Mouse (Mus musculus): ENCODE measurements around the gene Frmd6. TPM values are rescaled to one million over a fixed set of nuclear protein-coding genes. Genes with fewer than 3 reads are reported as not detected.

Gene Frmd6
- polyA plus RNA-seq, 1 experiment from 2014 or later: 34.9 TPM

- H3K36me3 ChIP-seq: peaks cover 46% of the 10 kb centered on the region
- H3K9me3 ChIP-seq: no peaks in the 10 kb centered on the region
- no peak overlapping the region for H3K27ac ChIP-seq
- no peak overlapping the region for H3K4me2 ChIP-seq
- no peak for ATAC-seq (ENCODE audit: borderline replicate concordance, extremely low read depth, low FRiP score, low TSS enrichment)
- no peaks in the 10 kb centered on the region for H3K27me3 ChIP-seq
- 90% methylated on average over 14 of the region's 14 CpGs for WGBS
- no peak overlapping the region for H3K4me3 ChIP-seq
- no peak overlapping the region for H3K9ac ChIP-seq
- H3K4me1 ChIP-seq: peaks cover 15% of the 10 kb centered on the region; the same call in 1 of the 2 replicates
Observed at GRCm38 (mm10) chr12:70883141-70883540, 57.8 kb downstream of the Frmd6 start.

GRCm38 (mm10) chr12:70884113-70884512 lies 58.8 kb downstream of the Frmd6 start:
- H3K27ac ChIP-seq: no peak overlapping the region
- 79% methylated on average over 7 of the region's 7 CpGs for WGBS
- H3K9me3 ChIP-seq: no peaks in the 10 kb centered on the region
- peaks cover 15% of the 10 kb centered on the region; the same call in 1 of the 2 replicates for H3K4me1 ChIP-seq
- H3K9ac ChIP-seq: no peak overlapping the region
- peaks cover 43% of the 10 kb centered on the region for H3K36me3 ChIP-seq
- no peak for ATAC-seq (ENCODE audit: borderline replicate concordance, extremely low read depth, low FRiP score, low TSS enrichment)
- H3K4me2 ChIP-seq: no peak overlapping the region
- no peak overlapping the region for H3K4me3 ChIP-seq
- no peaks in the 10 kb centered on the region for H3K27me3 ChIP-seq

DNA sequence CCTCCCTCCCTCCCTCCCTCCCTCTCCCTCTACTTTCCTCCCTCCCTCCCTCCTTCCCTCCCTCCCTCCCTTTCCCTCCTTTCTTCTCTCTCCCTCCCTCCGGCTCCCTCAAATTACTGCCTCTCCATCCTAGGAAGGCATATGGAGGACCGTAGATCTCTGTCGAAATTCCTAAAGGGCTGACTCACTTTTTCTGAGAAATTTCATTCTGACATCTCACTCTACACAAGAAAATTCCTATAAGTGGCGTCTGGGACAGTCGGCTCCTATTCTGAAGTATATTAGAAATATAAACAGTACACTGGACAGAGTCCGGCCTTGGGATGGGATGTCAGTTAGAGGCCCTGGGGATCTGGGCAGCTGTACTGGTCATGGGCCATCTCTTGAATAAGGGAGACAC lies 59.7 kb downstream of the Frmd6 start:
- 48% methylated on average over 5 of the region's 6 CpGs for WGBS
- no peaks in the 10 kb centered on the region for H3K9me3 ChIP-seq
- no peak overlapping the region for H3K9ac ChIP-seq
- H3K4me3 ChIP-seq: no peak overlapping the region
- H3K4me1 ChIP-seq: peaks cover 14% of the 10 kb centered on the region; the same call in 1 of the 2 replicates
- no peak overlapping the region for H3K27ac ChIP-seq
- no peaks in the 10 kb centered on the region for H3K27me3 ChIP-seq
- ATAC-seq (ENCODE audit: borderline replicate concordance, extremely low read depth, low FRiP score, low TSS enrichment): no peak
- H3K4me2 ChIP-seq: no peak overlapping the region
- H3K36me3 ChIP-seq: peaks cover 42% of the 10 kb centered on the region

DNA sequence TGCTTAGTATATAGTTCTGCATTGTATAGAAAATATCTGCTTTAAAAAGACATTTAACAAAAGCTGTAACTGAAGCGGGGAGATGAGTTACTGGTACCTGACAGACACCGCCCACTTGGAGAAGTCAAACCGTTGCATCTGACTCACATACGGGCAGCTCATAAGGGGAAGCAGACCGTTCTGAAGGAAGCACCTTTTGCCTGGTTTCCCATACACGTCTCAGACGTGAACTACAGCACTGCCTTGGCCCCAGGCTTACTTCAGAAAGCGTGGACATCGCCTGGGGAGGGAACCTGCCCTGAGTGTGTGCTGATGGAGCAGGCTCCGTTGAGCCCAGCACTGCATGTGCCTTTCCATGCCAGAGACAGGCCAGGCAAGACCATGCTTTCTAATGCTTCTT lies 60.3 kb downstream of the Frmd6 start:
- ATAC-seq (ENCODE audit: borderline replicate concordance, extremely low read depth, low FRiP score, low TSS enrichment): no peak
- H3K9ac ChIP-seq: no peak overlapping the region
- no peak overlapping the region for H3K4me2 ChIP-seq
- H3K9me3 ChIP-seq: no peaks in the 10 kb centered on the region
- WGBS: 78% methylated on average over 10 of the region's 10 CpGs
- peaks cover 8% of the 10 kb centered on the region; the same call in 1 of the 2 replicates for H3K4me1 ChIP-seq
- peaks cover 44% of the 10 kb centered on the region for H3K36me3 ChIP-seq
- no peak overlapping the region for H3K4me3 ChIP-seq
- H3K27me3 ChIP-seq: no peaks in the 10 kb centered on the region
- no peak overlapping the region for H3K27ac ChIP-seq

GRCm38 (mm10) chr12:70890405-70890804 lies 65.1 kb downstream of the Frmd6 start:
- Histone ChIP-seq H3K9ac (no peak overlapping the region), H3K4me3 (no peak overlapping the region), H3K9me3 (no peaks in the 10 kb centered on the region), H3K4me2 (no peak overlapping the region), H3K4me1 (no peaks in the 10 kb centered on the region), H3K27ac (no peak overlapping the region), H3K27me3 (no peaks in the 10 kb centered on the region), H3K36me3 (peaks cover 60% of the 10 kb centered on the region)
- 81% methylated on average over 5 of the region's 5 CpGs for WGBS
- ATAC-seq (ENCODE audit: borderline replicate concordance, extremely low read depth, low FRiP score, low TSS enrichment): no peak

GRCm38 (mm10) chr12:70890874-70891470 lies 65.7 kb downstream of the Frmd6 start:
- Histone ChIP-seq H3K4me2 (no peak overlapping the region), H3K36me3 (peaks cover 63% of the 10 kb centered on the region), H3K9ac (no peak overlapping the region), H3K27ac (no peak overlapping the region), H3K27me3 (no peaks in the 10 kb centered on the region), H3K4me3 (no peak overlapping the region), H3K4me1 (no peaks in the 10 kb centered on the region), H3K9me3 (no peaks in the 10 kb centered on the region)
- ATAC-seq (ENCODE audit: borderline replicate concordance, extremely low read depth, low FRiP score, low TSS enrichment): no peak
- 87% methylated on average over 8 of the region's 8 CpGs for WGBS

- ATAC-seq (ENCODE audit: borderline replicate concordance, extremely low read depth, low FRiP score, low TSS enrichment): no peak
- H3K36me3 ChIP-seq: peaks cover 72% of the 10 kb centered on the region
- no peaks in the 10 kb centered on the region for H3K9me3 ChIP-seq
- H3K27me3 ChIP-seq: no peaks in the 10 kb centered on the region
- no peak overlapping the region for H3K27ac ChIP-seq
- no peak overlapping the region for H3K9ac ChIP-seq
- H3K4me3 ChIP-seq: no peak overlapping the region
- WGBS: 83% methylated on average over 7 of the region's 7 CpGs
- no peaks in the 10 kb centered on the region for H3K4me1 ChIP-seq
- no peak overlapping the region for H3K4me2 ChIP-seq
Observed at GRCm38 (mm10) chr12:70895275-70895674, 70.0 kb downstream of the Frmd6 start.

DNA sequence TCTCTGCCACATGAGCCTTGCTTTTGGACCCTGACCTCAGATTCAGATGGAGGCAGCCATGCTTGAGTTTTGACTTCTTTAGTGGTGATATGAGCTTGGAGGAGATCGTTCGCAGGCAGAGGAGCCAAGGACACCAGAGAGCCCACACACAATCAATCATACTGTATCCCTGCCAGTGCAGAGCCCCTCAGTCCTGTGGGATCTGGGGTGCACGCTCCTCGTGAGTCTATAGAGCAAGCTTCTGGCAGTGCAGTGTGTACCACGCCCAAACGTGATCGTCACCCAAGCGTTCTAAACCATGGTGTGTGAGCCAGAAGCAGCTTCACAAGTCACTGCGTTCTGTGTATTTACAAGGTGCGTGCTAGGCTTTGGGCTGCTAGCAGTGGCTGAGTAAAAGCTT lies 70.8 kb downstream of the Frmd6 start:
- H3K4me1 ChIP-seq: no peaks in the 10 kb centered on the region
- H3K4me2 ChIP-seq: no peak overlapping the region
- no peaks in the 10 kb centered on the region for H3K27me3 ChIP-seq
- WGBS: 84% methylated on average over 10 of the region's 10 CpGs
- peaks cover 64% of the 10 kb centered on the region for H3K36me3 ChIP-seq
- no peak overlapping the region for H3K4me3 ChIP-seq
- no peak overlapping the region for H3K27ac ChIP-seq
- no peak for ATAC-seq (ENCODE audit: borderline replicate concordance, extremely low read depth, low FRiP score, low TSS enrichment)
- no peak overlapping the region for H3K9ac ChIP-seq
- no peaks in the 10 kb centered on the region for H3K9me3 ChIP-seq

DNA sequence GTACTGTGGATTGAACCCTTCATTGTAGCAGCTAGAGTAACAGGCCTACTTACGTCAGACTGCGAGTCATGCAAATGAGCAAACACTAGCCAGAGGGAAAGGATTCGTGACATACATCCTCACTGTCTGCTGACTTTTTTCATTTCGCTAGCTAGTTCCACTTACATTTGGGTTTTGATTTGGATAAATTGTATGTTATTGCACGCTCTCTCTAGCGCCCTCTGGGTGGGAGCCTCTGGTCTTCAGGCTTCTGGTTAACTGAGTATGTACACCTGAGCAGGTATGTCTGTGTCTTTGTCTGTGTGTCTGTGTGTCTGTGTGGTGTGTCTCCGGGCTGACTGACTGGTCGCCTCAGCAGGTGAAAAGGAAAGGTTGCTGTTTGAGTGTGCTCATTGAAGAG lies 72.1 kb downstream of the Frmd6 start:
- Histone ChIP-seq H3K4me3 (no peak overlapping the region), H3K27me3 (no peaks in the 10 kb centered on the region), H3K4me1 (no peaks in the 10 kb centered on the region), H3K9me3 (no peaks in the 10 kb centered on the region), H3K27ac (no peak overlapping the region), H3K36me3 (peaks cover 60% of the 10 kb centered on the region), H3K4me2 (no peak overlapping the region), H3K9ac (no peak overlapping the region)
- no peak for ATAC-seq (ENCODE audit: borderline replicate concordance, extremely low read depth, low FRiP score, low TSS enrichment)
- 69% methylated on average over 8 of the region's 8 CpGs for WGBS

- Histone ChIP-seq H3K36me3 (peaks cover 61% of the 10 kb centered on the region), H3K4me3 (no peak overlapping the region), H3K27me3 (no peaks in the 10 kb centered on the region), H3K27ac (no peak overlapping the region), H3K4me2 (no peak overlapping the region), H3K9ac (no peak overlapping the region), H3K9me3 (no peaks in the 10 kb centered on the region), H3K4me1 (no peaks in the 10 kb centered on the region)
- ATAC-seq (ENCODE audit: borderline replicate concordance, extremely low read depth, low FRiP score, low TSS enrichment): no peak
- 79% methylated on average over 8 of the region's 8 CpGs for WGBS
Observed at GRCm38 (mm10) chr12:70898450-70898849, 73.1 kb downstream of the Frmd6 start.

DNA sequence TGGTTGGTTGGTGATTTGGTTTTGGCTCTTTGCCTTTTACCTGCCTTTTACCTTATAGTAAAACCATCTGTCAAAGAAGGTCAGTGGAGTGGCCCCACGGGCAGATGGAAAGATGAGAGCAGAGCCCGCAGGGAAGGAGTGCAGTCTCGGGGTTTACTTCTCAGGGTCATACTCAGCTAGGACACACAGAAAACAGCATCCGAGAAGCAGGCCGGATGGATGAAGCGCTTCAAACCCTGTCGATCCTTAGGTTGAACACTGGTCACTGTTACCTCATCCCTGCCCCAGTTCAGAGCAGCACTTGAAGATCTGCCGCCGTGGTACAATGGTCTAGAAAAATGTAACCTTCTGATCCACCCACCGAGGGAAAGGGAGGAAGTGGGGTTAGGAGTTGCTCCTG lies 79.2 kb downstream of the Frmd6 start:
- Histone ChIP-seq H3K4me3 (no peak overlapping the region), H3K4me1 (no peaks in the 10 kb centered on the region), H3K27ac (no peak overlapping the region), H3K9me3 (no peaks in the 10 kb centered on the region), H3K36me3 (peaks cover 25% of the 10 kb centered on the region), H3K9ac (no peak overlapping the region), H3K27me3 (no peaks in the 10 kb centered on the region), H3K4me2 (no peak overlapping the region)
- 87% methylated on average over 10 of the region's 10 CpGs for WGBS
- ATAC-seq (ENCODE audit: borderline replicate concordance, extremely low read depth, low FRiP score, low TSS enrichment): no peak

- no peaks in the 10 kb centered on the region for H3K9me3 ChIP-seq
- ATAC-seq (ENCODE audit: borderline replicate concordance, extremely low read depth, low FRiP score, low TSS enrichment): no peak
- H3K4me1 ChIP-seq: peaks cover 4% of the 10 kb centered on the region; the same call in 1 of the 2 replicates
- H3K27ac ChIP-seq: no peak overlapping the region
- peaks cover 18% of the 10 kb centered on the region for H3K36me3 ChIP-seq
- WGBS: 52% methylated on average over 9 of the region's 9 CpGs
- H3K4me3 ChIP-seq: no peak overlapping the region
- H3K27me3 ChIP-seq: no peaks in the 10 kb centered on the region
- no peak overlapping the region for H3K4me2 ChIP-seq
- no peak overlapping the region for H3K9ac ChIP-seq
Observed at GRCm38 (mm10) chr12:70906867-70907266, 81.6 kb downstream of the Frmd6 start.

- WGBS: 70% methylated on average over 11 of the region's 11 CpGs
- H3K4me2 ChIP-seq: no peak overlapping the region
- no peak overlapping the region for H3K4me3 ChIP-seq
- H3K36me3 ChIP-seq: peaks cover 12% of the 10 kb centered on the region
- no peak overlapping the region for H3K9ac ChIP-seq
- H3K27ac ChIP-seq: no peak overlapping the region
- peaks cover 4% of the 10 kb centered on the region; the same call in 1 of the 2 replicates for H3K4me1 ChIP-seq
- no peaks in the 10 kb centered on the region for H3K9me3 ChIP-seq
- ATAC-seq (ENCODE audit: borderline replicate concordance, extremely low read depth, low FRiP score, low TSS enrichment): no peak
- no peaks in the 10 kb centered on the region for H3K27me3 ChIP-seq
Observed at GRCm38 (mm10) chr12:70907651-70908050, 82.3 kb downstream of the Frmd6 start.
